Mouse (Mus musculus) erythroblast, adult 5-6 weeks (primary cell): Measurements from ENCODE around the gene Hnrnpl. TPM values are rescaled to one million over a fixed set of nuclear protein-coding genes. Genes with fewer than 3 reads are reported as not detected.

ENCODE experiments used
- ATAC-seq: replicated peaks from 2 replicates; pipeline ENCODE4 v1.8.0; 2016; ENCODE audit warnings: moderate number of reproducible peaks, mild to moderate bottlenecking, moderate TSS enrichment, inconsistent platforms; ENCODE audit not compliant: poor library complexity, low FRiP score, severe bottlenecking
- total RNA-seq, 2 experiments: library from RNA; stranded (forward) in 1 of 2; stranded (reverse) in 1 of 2; fragments of 150-400 nt in 1 of 2; fragments of 200-764, 138-1000 nt in 1 of 2; gene quantifications; 2 replicates each; pipeline versions ENCODE4 v1.2.3 to v1.2.4; 2015 to 2017; ENCODE audit warnings: low replicate concordance in 2 of 2

Hnrnpl gene
- total RNA-seq (2015; ENCODE audit: low replicate concordance): 98.6 and 172 TPM in 2 replicates
- total RNA-seq (2017; ENCODE audit: low replicate concordance): 98.1 and 140 TPM in 2 replicates

DNA sequence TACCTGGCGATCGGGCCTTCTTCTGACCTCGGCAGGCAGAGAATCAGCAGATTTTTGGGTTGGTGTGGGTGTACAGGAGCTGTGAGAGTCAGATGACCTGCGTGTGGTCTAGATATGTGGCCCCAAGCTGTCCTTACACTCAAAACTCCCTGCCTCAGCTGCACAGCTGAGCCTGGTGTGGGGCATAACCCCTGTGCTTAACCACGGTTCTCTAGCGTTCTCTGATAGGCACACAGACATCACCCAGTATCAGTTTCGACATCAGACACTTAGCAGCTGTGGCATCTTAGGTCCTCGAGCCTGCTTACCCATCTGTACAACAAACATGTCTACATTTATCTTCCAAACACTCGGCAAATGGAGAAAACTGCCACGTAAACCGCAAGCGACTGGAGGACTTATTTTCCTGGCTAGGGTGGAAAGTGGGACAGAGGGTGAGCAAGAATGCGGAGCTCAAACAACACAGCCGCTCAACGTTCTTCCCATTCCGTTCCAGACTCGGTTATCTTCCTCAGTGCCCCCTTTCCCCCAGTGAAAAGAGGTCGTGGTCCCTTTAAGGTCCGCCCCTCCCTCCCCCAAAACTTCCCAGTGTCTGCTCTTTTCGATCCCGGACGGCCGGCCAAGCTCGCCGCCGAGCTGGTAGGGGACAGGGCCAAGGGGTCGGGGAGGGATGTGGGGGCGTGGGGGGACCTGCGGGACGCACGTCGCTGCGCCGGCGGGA lies at the start of gene Hnrnpl:
Gene Hnrnpl, plus strand, starts transcription at position 321 of the 721 bp plus-strand sequence.
- ATAC-seq: no peak

DNA sequence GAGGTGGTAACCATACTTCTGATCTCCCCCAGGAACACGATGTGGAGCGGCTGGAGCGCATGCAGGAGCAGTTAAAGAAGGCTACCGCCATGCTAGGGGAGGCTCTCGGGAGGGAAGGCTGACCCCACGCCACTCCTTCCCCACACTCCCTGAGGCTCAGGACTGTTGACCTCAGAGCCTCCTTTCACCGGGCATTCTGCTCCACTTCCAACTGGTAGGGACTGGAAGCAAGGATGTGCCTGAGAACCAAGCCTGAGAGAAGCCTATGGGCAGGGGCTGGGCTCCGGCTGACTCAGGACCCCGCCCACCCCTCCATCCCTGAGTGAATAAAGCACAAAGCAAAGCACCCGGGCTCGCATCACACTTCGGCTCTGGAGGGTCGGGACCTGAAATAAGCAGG lies 49.7 kb upstream of the Hnrnpl start:
- no peak for ATAC-seq

DNA sequence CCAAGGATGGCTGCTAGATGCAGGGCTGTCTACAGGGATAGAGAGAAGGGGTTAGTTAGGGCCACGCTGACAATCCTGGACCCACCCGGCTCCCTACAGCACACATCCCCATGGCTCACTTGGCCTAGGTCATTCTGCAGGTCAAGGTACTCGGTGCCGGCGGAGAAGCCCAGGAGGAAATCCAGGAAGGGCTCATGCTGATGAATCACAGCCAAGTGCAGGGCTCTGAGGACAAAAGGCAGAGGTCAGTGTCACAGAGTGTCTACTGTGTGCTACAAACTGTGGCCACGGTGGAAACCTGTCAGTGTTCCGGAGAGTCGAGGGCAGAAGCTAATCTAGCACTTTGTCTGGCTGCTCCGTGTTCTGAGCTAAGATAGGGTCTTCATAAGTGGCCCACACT lies 46.4 kb upstream of the Hnrnpl start:
- ATAC-seq: no peak

DNA sequence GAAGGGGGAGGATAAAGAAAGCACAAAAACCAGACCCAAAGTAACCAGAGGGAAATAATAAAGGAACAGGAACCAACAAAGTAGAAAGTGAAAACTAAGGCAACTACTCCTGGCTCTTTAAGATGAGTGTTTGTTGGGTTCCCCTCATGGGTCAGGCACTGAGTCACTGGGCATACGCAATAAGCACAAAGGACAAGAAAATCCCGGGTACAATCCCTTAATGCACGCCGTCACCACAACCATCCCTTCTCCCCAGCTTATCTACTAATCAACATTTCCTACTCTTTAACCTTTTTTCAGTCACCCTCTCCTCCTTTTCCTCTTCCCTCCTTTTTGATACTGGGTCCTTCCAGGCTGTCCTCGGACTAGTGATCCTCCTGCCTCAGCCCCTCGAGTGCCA lies 43.1 kb upstream of the Hnrnpl start:
- ATAC-seq: no peak

DNA sequence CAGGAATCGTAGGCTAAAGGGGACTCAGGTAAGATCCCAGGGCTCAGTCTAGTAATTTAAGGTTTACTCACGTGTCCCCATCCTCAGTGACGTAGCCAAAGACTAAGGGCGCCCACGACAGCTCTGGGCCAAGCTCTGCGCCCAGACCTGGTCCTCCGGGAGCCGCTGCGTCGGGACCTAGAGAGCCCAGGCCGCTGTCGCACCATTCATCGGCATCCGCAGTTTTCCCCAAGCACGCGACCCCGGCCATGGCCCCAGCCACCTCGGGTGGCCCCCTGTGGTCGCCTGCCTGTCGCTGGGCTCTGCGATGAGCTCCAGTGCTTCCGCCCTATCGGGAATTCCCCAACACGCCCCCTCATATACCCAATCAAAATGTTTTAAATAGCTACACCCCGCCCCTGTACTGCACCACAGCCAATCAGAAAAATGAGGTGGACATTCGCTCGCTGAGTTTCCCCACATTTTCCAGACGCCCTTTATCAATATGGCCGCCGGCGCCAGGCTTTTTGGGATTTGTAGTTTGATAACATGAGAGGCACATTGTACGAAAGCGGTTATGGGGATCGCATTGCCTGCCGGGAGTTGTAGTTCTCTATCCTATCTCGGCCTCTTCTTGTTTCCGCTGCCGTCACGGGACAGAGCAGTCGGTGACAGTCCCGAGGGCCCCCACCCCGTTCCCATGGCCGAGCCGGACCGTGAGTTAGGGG lies 42.0 kb upstream of the Hnrnpl start, which contains the start of gene Sirt2:
Gene Sirt2, plus strand, starts transcription at position 563 of the 707 bp plus-strand sequence.
- peak; percentile 94 for ATAC-seq

DNA sequence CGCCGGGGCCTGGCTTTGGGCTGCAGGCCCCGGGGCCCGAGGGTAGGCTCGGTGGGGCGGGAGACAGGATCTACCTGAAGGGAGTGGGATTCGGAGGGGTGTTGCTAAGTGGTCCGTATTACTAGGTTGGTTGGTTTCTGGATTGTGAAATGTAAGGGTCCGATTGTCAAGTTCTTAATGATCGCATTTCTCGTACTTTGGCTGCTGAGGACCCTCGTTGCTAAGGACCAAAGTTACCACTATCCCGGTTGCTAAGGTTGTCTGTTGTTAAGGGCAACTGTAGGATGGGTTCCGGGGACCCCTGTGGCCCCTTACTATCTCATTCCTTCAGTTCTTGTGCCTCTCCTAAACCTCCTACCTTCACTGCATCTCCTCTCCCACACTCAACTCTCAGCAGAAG lies 41.4 kb upstream of the Hnrnpl start:
- ATAC-seq: no peak

DNA sequence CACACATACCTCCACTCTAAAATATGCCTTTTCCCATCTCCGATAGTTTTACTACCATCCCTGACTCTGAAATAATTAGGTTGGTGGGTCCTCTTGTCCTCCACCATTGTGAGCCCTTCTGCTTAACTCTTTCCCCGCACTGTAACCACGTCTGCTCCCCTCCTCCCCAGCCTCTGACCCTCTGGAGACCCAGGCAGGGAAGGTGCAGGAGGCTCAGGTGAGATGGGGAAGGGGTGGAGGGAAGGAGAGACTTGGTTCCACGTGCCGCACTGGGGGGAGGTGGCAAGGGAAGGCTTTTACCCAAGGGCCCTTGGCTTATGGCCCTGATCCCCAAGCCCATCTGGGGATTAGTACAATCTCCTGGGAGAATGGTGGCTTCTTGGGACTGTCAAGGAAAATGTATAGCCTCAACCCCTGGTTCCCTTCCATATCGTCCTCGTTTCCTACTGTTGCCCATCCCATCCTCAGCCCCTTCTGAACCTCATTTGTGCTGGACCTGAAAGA lies 40.8 kb upstream of the Hnrnpl start, which contains the start of gene Nfkbib:
Gene Nfkbib, minus strand, starts transcription at position 51 of the 504 bp plus-strand sequence.
- ATAC-seq: no peak

DNA sequence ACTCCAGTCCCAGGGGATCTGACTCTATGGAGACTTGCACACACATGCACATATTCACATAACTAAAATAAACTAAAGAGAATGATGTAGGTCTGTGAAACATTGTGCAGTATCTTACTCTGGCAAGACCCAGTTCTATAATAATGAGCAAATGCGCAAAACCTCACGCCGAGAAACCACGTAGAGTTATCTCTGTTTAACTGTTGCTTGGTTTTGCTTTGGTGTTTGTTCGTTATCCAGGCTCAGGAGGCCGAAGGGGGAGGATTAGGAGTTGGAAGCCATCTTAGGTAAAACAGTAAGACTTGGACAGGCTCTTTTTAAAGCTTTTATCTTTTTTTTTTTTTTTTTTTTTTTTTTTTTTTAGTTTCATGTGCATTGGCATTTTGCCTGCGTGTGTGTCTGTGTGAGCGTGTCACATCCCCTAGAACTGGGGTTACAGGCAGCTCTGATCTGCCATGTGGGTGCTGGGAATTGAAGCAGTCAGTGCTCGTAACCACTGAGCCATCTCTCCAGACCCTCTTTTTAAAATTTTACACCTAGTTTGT lies 38.9 kb upstream of the Hnrnpl start:
- ATAC-seq: no peak

DNA sequence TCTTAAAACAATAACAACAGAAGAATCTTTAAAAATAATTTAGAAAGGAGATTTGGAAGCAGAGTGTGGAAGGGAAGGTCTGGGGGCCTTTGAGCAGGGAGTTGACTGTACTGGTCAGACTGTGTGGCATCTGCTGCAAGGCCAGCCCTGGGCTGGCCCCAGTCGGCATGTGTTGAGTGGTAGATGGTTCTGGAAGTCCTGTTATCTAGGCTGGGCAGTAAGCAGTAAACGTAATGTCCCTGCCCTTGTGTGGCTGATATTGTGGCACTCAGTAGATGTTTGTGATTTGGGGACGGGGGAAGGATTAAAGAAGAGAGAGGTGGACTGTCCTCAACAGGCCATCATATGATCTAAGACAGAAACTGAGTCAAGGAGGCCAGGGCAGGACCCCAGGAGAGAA lies 38.0 kb upstream of the Hnrnpl start:
- 0 out of 2 replicates have a peak, but pooled peaks have one; percentile 16 for ATAC-seq

DNA sequence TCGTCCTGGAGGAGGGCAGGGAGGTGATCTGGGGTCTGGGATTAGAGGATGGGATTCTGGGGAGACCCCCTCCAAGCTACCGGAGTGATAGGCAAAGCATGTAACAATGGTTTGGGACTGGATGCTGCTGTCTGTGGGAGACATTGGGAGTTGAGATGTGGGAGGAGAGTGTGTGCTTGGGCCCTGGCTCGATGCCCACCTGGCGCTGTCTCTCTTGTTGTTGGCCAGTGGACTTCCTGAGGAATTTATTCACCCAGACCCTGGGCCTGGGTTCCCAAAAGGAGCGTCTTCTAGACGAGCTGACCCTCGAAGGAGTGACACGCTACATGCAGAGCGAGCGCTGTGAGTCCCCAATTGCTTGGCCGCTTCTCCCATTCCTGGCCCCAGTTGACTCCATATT lies 36.5 kb upstream of the Hnrnpl start:
- no peak for ATAC-seq

DNA sequence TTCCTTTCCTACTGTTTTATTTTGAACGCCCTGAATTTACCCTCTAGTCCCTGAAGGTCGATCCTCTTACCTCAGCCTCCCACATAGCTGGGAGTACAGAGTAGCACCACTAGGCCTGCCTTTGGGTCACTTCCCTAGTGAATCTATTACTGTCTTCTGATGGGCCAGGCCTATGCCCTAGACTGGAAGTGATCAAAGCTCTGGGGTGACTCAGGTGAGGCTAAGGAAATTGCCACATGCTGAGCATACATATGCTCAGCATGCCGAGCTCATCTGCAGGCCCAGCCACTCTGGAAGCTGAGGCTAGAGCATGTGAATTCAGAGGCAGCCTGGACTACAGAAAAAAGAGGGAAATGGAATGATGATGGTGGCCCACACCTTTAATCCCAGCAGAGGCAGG lies 35.2 kb upstream of the Hnrnpl start:
- ATAC-seq: no peak

DNA sequence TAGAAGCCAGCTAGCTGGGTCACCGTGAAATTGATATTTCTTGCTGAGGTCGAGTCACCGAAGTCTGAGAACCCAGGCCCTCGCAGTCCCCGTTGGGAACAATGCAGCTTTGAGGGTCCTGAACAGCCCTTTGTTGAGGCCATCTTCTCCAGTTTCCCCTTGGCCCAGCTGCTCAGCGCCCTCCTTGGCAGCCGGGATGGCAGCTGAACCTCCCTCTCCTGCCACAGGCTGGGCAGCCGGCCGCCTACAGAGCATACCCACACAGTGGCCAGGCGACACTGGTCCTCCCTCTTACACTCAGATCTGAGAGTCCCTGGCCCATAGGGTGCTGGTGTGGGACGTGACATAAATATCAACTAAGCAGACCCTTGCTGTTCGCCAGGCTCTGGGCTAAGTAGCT lies 34.2 kb upstream of the Hnrnpl start:
- ATAC-seq: no peak

DNA sequence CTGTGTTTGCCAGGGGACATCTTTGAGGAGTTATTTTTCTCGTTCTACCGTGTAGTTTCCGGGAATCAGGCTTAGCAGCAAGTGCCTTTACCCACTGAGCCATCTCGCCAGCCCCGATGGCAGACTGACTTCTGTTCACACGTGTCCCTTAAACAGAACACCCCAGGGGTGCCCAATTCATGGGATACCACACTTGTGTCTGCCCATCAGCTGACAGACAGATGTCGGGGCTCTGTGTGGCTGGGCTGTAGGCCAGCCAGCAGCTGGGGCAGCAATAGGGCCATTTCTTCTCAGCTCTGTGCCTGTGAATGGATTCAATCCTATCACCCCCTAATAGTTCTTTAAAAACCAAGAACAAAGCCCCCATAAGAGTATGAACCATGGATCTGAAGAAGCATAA lies 33.2 kb upstream of the Hnrnpl start:
- no peak for ATAC-seq

DNA sequence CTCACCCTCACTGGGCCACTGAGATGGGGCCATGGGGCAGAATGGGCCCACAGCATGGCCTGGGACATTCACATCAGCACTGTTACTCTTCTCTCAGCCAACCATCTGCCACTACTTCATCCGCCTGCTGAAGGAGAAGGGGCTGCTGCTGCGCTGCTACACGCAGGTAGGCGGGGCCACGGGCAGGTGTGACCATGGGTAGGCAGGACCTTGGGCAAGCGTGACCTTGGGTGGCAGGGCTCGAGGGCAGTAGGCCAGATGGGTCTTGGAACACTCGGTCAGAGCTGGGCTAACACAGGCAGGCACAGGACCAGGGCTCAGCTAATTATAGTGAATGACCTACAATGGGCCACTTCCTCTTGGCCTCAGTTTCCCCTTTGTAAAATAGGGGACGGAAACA lies 29.5 kb upstream of the Hnrnpl start:
- ATAC-seq: no peak

DNA sequence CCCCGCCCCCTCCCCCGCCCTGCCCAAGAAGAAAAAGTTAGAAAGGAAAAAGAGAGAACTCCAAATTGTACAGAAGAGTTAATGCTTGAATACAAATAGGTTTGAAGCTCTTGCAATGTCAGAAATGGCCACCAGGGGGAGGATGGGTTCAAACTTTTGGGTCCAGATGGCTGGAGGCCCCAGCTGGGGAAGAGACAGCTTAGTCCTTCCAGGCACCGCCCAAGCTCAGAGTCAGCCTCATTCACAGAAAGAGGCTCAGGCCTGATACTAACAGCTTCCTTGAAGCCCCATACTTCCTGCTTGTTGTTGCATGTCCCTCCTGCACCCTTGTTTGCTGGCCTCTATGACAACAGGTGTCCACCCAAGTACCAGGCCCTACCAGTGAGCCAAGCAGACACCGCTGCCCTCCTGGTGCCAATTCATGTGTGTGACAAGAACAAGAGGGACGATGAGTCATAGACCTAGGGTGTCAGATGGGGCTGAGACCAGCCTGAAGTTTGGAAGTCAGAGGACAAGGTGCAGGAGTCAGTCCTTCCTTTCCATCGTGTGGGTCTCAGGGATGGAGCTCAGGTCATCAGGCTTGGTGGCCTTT lies 28.2 kb upstream of the Hnrnpl start:
- ATAC-seq: peak; percentile 62

DNA sequence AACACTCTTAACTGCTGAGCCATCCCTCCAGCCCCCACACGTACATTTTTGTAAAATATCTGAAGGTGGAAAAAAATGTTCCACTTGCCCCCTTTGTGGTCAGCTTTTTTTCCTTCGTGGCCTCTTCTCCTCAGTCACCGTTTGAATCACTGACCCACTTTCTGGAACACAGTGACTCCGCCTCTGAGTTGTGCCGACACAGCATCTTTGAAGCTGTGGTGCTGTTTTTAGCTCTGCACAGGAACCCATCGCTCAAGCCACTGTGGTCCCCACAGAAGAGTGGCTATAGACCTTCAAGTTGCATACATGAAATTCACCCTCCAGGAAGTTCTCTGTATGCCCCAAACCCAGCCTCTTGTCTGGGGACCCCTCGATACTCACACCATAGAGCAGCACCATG lies 27.5 kb upstream of the Hnrnpl start:
- no peak for ATAC-seq

DNA sequence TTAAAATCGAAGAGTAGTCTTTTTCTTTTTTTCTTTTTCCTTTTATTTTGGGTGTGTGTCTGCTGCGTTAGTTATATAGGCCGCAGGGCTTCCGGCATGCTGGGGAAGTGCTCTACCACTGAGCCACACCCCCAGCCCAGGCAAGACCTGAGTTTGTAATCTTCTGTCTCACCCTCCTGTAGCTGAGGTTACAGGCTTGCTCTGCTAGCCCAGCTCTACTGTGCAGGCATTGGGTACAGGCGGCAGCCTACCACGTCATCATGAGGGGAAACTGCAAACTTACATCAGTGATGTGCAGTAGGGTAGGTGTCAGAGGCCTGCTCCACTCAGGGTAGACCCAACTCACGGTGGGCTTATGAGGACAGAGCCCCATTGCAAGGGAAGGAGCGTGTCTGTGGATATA lies 27.1 kb upstream of the Hnrnpl start:
- ATAC-seq: no peak

DNA sequence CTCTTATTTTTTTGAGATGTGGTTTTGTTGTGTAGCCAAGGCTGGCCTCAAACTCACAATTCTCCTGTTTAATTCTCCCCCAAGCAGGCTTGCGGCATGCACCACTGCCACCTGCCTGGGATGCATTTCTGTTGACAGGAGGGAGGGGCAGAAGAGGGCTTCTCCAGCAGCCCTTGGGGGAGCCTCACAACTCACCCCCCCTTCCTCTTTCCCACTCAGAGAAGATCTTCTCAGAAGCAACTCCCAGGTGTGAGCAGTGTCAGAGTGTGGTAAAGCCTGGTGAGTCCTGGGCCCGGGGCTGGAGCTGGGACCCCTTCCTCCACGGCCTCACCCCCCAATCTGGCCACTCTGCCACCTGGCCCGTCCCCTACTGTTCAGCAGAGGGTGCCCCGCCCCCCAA lies 23.2 kb upstream of the Hnrnpl start:
- ATAC-seq: no peak

DNA sequence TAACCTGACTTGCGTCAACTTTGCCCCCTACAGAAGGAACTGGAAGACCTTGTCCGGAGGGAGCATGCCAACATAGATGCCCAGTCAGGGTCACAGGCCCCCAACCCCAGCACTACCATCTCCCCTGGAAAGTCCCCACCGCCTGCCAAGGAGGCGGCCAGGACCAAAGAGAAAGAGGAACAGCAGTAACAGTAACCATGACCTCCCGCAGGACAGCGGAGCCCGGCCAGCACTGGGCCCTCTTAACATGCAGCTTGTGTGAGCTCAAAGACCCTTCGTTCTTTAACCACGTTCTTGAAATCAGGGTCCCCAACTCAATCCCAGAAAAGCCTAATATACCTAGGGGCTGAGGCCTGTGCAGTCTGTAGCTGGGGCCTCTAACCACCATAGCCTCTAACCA lies 20.5 kb upstream of the Hnrnpl start:
- ATAC-seq: no peak
